Mouse (Mus musculus): Measurements from ENCODE around the gene Ifnlr1. TPM values are rescaled to one million over a fixed set of nuclear protein-coding genes. Genes with fewer than 3 reads are reported as not detected.

Ifnlr1 gene
- polyA plus RNA-seq, 1 experiment from 2014 or later, result 1.2 TPM

DNA sequence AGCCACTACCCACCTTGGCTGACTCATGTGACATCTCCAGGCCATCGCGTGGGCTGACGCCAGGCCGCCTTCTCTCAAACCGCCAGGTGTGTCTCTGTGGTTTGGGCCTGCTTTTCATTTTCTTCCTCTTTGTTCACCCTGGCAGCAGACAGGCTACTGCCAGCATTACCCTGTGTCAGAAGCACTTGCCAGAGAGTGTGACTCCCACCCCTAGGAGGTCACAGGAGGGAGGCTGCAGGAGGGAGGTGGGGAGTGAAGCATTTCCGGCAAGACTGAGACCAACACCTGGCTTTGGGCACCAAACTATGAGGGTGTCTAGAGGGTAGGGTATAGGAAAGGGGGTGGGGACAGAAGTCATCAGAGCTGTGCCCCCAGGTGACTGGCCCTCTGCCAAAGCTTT lies 21.4 kb upstream of the Ifnlr1 start:
- WGBS, result 71% methylated on average over 6 of the region's 6 CpGs
- Histone ChIP-seq H3K9me3 (no peaks in the 10 kb centered on the region), H3K4me1 (peaks cover 17% of the 10 kb centered on the region), H3K4me3 (no peak overlapping the region), H3K9ac (no peak overlapping the region), H3K4me2 (replicated peaks) (no peak overlapping the region), H3K36me3 (no peaks in the 10 kb centered on the region), H3K27ac (no peak overlapping the region), H3K27me3 (peaks cover 3% of the 10 kb centered on the region; the same call in 1 of the 2 replicates)
- ATAC-seq (ENCODE audit: low FRiP score, low read depth), result no peak

GRCm38 (mm10) chr4:135666192-135666975 lies 19.7 kb upstream of the Ifnlr1 start:
- Histone ChIP-seq H3K4me2 (replicated peaks) (no peak overlapping the region), H3K27ac (no peak overlapping the region), H3K9me3 (no peaks in the 10 kb centered on the region), H3K4me3 (no peak overlapping the region), H3K9ac (no peak overlapping the region), H3K27me3 (peaks cover 3% of the 10 kb centered on the region; the same call in 1 of the 2 replicates), H3K4me1 (peaks cover 13% of the 10 kb centered on the region), H3K36me3 (no peaks in the 10 kb centered on the region)
- 61% methylated on average over 17 of the region's 17 CpGs for WGBS
- ATAC-seq (ENCODE audit: low FRiP score, low read depth), result no peak

- H3K9me3 ChIP-seq, result no peaks in the 10 kb centered on the region
- H3K4me3 ChIP-seq, result no peak overlapping the region
- H3K4me2 ChIP-seq (replicated peaks), result peak overlapping the region; percentile 23; the same call in 1 of the 2 replicates
- WGBS, result 14% methylated on average over 16 of the region's 16 CpGs
- H3K27ac ChIP-seq, result no peak overlapping the region
- H3K36me3 ChIP-seq, result no peaks in the 10 kb centered on the region
- H3K4me1 ChIP-seq, result peaks cover 15% of the 10 kb centered on the region
- peaks cover 3% of the 10 kb centered on the region; the same call in 1 of the 2 replicates for H3K27me3 ChIP-seq
- ATAC-seq (ENCODE audit: low FRiP score, low read depth), result no peak
- no peak overlapping the region for H3K9ac ChIP-seq
These were observed 18.7 kb upstream of the Ifnlr1 start for GRCm38 (mm10) chr4:135667266-135667844.

DNA sequence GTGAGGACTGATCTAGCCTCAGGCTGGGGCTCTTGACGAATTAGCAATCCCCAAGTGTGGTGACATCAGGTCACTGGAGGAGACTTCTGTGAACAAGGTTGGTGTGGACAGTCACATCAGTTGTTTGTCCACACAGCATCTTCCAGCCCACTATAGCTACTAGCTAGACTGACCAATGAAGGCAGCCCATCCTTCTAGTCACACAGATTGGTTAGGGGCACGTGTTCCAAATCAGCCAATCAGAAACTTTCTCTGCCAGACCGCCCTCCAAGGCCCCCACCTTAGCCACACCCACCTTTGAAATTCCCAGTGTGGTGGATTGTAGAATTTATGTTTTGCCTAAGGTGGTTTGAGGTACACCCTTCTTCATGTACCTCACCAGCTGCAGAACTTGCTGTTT lies 12.6 kb upstream of the Ifnlr1 start:
- Histone ChIP-seq H3K4me2 (replicated peaks) (no peak overlapping the region), H3K9me3 (no peaks in the 10 kb centered on the region), H3K4me1 (peaks cover 18% of the 10 kb centered on the region), H3K36me3 (no peaks in the 10 kb centered on the region), H3K9ac (no peak overlapping the region), H3K4me3 (no peak overlapping the region), H3K27ac (no peak overlapping the region), H3K27me3 (no peaks in the 10 kb centered on the region; the same call in 1 of the 2 replicates)
- 79% methylated on average over 3 of the region's 3 CpGs for WGBS
- no peak for ATAC-seq (ENCODE audit: low FRiP score, low read depth)

DNA sequence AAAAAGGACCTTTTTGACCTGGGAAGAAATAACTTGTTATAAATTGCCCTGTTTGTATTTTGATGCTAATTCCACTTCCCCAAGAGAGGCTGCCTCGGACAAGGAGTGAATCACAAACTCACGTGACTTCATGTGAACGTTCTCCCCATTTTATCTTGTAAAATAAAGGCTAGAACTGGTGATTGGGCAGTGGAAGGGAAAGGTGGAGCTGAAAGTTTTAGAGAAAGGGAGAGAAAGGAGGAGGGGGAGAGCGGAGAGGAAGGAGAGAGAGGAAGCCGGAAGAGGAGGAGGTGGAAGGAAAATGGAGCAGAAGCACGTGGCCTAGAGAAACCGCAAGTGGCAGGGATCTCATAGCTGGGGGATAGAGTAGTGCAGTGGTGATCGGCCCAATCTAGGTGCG lies 11.1 kb upstream of the Ifnlr1 start:
- Histone ChIP-seq H3K36me3 (no peaks in the 10 kb centered on the region), H3K4me1 (peaks cover 23% of the 10 kb centered on the region), H3K4me3 (no peak overlapping the region), H3K9ac (no peak overlapping the region), H3K27ac (no peak overlapping the region), H3K27me3 (no peaks in the 10 kb centered on the region), H3K9me3 (no peaks in the 10 kb centered on the region), H3K4me2 (replicated peaks) (no peak overlapping the region)
- 63% methylated on average over 9 of the region's 9 CpGs for WGBS
- no peak for ATAC-seq (ENCODE audit: low FRiP score, low read depth)

DNA sequence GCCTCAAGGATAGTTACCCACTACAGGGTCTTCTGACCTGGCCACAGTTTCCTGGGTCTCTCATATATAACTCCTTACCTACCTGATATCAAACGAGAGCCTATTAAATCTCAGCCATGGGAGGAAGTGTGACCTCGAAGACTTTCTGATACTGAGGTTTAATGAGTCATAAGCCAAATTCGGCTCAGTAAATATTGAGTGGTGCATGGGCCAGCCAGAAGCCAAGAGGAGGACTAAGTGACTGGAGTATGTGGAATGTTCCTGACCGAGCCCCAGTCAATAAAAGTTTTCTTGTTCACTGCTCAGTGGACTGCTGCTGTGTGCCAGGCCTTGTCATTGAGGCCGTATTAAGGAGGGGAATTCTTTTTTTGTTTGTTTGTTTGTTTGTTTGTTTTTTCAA lies 9.6 kb upstream of the Ifnlr1 start:
- no peak for ATAC-seq (ENCODE audit: low FRiP score, low read depth)
- Histone ChIP-seq H3K36me3 (no peaks in the 10 kb centered on the region), H3K4me2 (replicated peaks) (no peak overlapping the region), H3K9ac (no peak overlapping the region), H3K9me3 (no peaks in the 10 kb centered on the region), H3K4me3 (no peak overlapping the region), H3K4me1 (peaks cover 23% of the 10 kb centered on the region), H3K27ac (no peak overlapping the region), H3K27me3 (no peaks in the 10 kb centered on the region)
- WGBS, result 60% methylated on average over 5 of the region's 5 CpGs

DNA sequence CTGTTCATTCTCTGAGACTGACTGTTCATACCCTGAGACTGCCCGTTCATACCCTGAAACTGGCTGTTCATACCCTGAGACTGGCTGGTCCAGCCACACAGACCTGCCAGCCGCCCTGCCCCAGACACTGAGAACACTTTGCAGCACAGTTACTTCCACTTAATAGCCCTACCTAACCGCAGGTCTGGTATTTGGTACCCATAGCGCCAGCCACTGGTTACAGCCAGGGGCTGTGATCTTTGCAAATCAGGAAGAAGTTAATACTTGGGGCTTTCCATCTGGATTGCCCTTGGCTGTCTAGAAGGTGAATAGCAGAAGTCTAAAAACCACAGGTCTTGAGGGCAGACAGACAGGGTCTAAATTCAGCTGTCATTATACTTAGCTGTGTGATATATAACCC lies 6.8 kb upstream of the Ifnlr1 start:
- Histone ChIP-seq H3K4me1 (peaks cover 14% of the 10 kb centered on the region), H3K4me2 (replicated peaks) (no peak overlapping the region), H3K27me3 (peaks cover 7% of the 10 kb centered on the region; the same call in 1 of the 2 replicates), H3K27ac (no peak overlapping the region), H3K36me3 (no peaks in the 10 kb centered on the region), H3K9ac (no peak overlapping the region), H3K9me3 (no peaks in the 10 kb centered on the region), H3K4me3 (no peak overlapping the region)
- no peak for ATAC-seq (ENCODE audit: low FRiP score, low read depth)
- 46% methylated on average over 4 of the region's 4 CpGs for WGBS

DNA sequence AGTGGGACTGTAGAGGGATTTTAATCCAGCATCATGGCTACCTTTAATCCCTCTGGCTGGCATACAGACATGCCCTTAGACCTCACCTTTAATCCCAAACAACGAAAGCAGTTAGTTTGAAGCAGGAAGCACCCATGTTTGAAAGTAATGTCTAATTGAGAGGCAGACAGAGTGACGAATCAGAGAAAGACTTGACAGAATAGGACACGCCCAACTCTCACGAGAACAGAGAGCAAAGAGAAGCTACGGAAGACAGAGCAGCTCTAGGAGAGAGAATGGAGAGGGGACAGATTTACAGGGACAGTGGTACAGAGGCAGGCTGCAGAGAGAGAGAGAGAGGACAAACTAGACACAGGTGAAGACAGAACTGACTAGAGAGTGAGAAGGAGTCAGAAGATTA lies 4.3 kb upstream of the Ifnlr1 start:
- H3K27ac ChIP-seq, result no peak overlapping the region
- no peak overlapping the region for H3K4me3 ChIP-seq
- H3K9me3 ChIP-seq, result no peaks in the 10 kb centered on the region
- peaks cover 32% of the 10 kb centered on the region for H3K27me3 ChIP-seq
- 70% methylated on average over 5 of the region's 5 CpGs for WGBS
- no peak for ATAC-seq (ENCODE audit: low FRiP score, low read depth)
- no peak overlapping the region for H3K4me2 ChIP-seq (replicated peaks)
- H3K9ac ChIP-seq, result no peak overlapping the region
- H3K36me3 ChIP-seq, result no peaks in the 10 kb centered on the region
- peaks cover 16% of the 10 kb centered on the region; the same call in 1 of the 2 replicates for H3K4me1 ChIP-seq

GRCm38 (mm10) chr4:135683553-135683952 lies 2.5 kb upstream of the Ifnlr1 start:
- WGBS, result 22% methylated on average over 4 of the region's 4 CpGs
- Histone ChIP-seq H3K27me3 (peaks cover 49% of the 10 kb centered on the region), H3K36me3 (no peaks in the 10 kb centered on the region), H3K27ac (no peak overlapping the region), H3K9ac (no peak overlapping the region; the same call in 1 of the 2 replicates), H3K4me2 (replicated peaks) (no peak overlapping the region), H3K4me1 (peaks cover 20% of the 10 kb centered on the region; the same call in 1 of the 2 replicates), H3K4me3 (no peak overlapping the region), H3K9me3 (no peaks in the 10 kb centered on the region)
- no peak for ATAC-seq (ENCODE audit: low FRiP score, low read depth)

- Histone ChIP-seq H3K27me3 (peaks cover 58% of the 10 kb centered on the region), H3K27ac (no peak overlapping the region), H3K4me2 (replicated peaks) (no peak overlapping the region), H3K36me3 (no peaks in the 10 kb centered on the region), H3K9ac (no peak overlapping the region), H3K4me3 (no peak overlapping the region), H3K9me3 (no peaks in the 10 kb centered on the region), H3K4me1 (0 out of 2 replicates have a peak, but pooled peaks cover 16% of the 10 kb centered on the region)
- WGBS, result 37% methylated on average over 3 of the region's 3 CpGs
- no peak for ATAC-seq (ENCODE audit: low FRiP score, low read depth)
These were observed 1.4 kb upstream of the Ifnlr1 start for GRCm38 (mm10) chr4:135684731-135685130.

DNA sequence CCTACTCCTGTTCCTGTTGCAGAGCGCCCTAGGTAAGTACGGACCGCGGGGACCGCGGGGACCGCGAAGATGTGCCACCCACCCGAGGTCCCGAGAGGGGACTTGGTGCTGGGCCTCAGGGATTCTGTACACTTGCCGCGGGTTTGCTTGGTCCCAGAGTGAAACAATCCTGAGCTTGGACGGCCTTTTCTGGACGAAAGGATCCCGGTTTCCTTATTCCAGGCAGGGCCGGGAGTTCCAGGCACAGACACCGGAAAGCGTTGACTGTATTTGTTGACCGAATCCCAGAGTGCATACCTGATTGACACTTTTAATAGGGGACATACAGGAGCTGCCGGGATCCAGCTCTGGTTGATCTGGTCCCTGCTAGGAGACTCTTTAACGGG lies 474 bp downstream of the Ifnlr1 start:
- Histone ChIP-seq H3K4me2 (replicated peaks) (peak overlapping the region; percentile 98), H3K4me1 (0 out of 2 replicates have a peak, but pooled peaks cover 16% of the 10 kb centered on the region), H3K9me3 (no peaks in the 10 kb centered on the region), H3K27me3 (peaks cover 60% of the 10 kb centered on the region), H3K4me3 (peak overlapping the region; percentile 65), H3K9ac (peak overlapping the region; percentile 70), H3K36me3 (no peaks in the 10 kb centered on the region), H3K27ac (peak overlapping the region; percentile 23; the same call in 1 of the 2 replicates)
- ATAC-seq (ENCODE audit: low FRiP score, low read depth), result no peak
- WGBS, result 1% methylated on average over 21 of the region's 21 CpGs

- 90% methylated on average over 7 of the region's 7 CpGs for WGBS
- no peak overlapping the region for H3K4me2 ChIP-seq (replicated peaks)
- H3K9ac ChIP-seq, result no peak overlapping the region
- no peak overlapping the region for H3K4me3 ChIP-seq
- no peaks in the 10 kb centered on the region for H3K36me3 ChIP-seq
- H3K9me3 ChIP-seq, result no peaks in the 10 kb centered on the region
- 0 out of 2 replicates have a peak, but pooled peaks cover 16% of the 10 kb centered on the region for H3K4me1 ChIP-seq
- ATAC-seq (ENCODE audit: low FRiP score, low read depth), result no peak
- H3K27me3 ChIP-seq, result peaks cover 48% of the 10 kb centered on the region
- H3K27ac ChIP-seq, result no peak overlapping the region
These were observed 3.7 kb downstream of the Ifnlr1 start for GRCm38 (mm10) chr4:135689797-135690196.
